Mouse (Mus musculus) ovary, postnatal 10 days (tissue): ENCODE results near the gene Gak.
"Not testable (repeated sequence)": the region's sequence is repeated elsewhere in the genome, so short reads cannot be mapped to it uniquely, and the experiment has no call there.

Experiments
- DNase-seq: peaks from one replicate; pipeline ENCODE4 v3.0.0; 2022; ENCODE audit warnings: low spot score

Gak gene

GRCm38 (mm10) chr5:108655891-108656650, 26.5 kb upstream of the Gak start:
- no peak for DNase-seq

- no peak for DNase-seq
Observed at GRCm38 (mm10) chr5:108655381-108655780, 25.8 kb upstream of the Gak start.

GRCm38 (mm10) chr5:108654444-108654990, 25.0 kb upstream of the Gak start:
- DNase-seq, result no peak

GRCm38 (mm10) chr5:108653341-108653740, 23.8 kb upstream of the Gak start:
- DNase-seq, result no peak

GRCm38 (mm10) chr5:108651823-108652222, 22.3 kb upstream of the Gak start:
- no peak for DNase-seq

GRCm38 (mm10) chr5:108651136-108651720, 21.7 kb upstream of the Gak start:
- no peak for DNase-seq

GRCm38 (mm10) chr5:108650341-108650740, 20.8 kb upstream of the Gak start:
- no peak for DNase-seq

- DNase-seq, result no peak
Observed at GRCm38 (mm10) chr5:108648937-108649576, 19.5 kb upstream of the Gak start.

GRCm38 (mm10) chr5:108647820-108648465, 18.4 kb upstream of the Gak start:
- no peak for DNase-seq

GRCm38 (mm10) chr5:108647311-108647710, 17.8 kb upstream of the Gak start:
- DNase-seq, result no peak

GRCm38 (mm10) chr5:108646343-108646660, 16.7 kb upstream of the Gak start:
- no peak for DNase-seq

- DNase-seq, result no peak
Observed at GRCm38 (mm10) chr5:108645651-108646342, 16.2 kb upstream of the Gak start.

GRCm38 (mm10) chr5:108643674-108644073, 14.1 kb upstream of the Gak start:
- DNase-seq, result no peak

- DNase-seq, result no peak
Observed at GRCm38 (mm10) chr5:108636172-108636571, 6.6 kb upstream of the Gak start.

- not testable (repeated sequence) for DNase-seq
Observed at GRCm38 (mm10) chr5:108634088-108634487, 4.5 kb upstream of the Gak start.

- DNase-seq, result no peak
Observed at GRCm38 (mm10) chr5:108633676-108634075, 4.1 kb upstream of the Gak start.

GRCm38 (mm10) chr5:108628891-108629633, 493 bp downstream of the Gak start:
- DNase-seq, result no peak

- DNase-seq, result no peak
Observed at GRCm38 (mm10) chr5:108626050-108626660, 3.4 kb downstream of the Gak start.

- no peak for DNase-seq
Observed at GRCm38 (mm10) chr5:108621870-108622269, 7.7 kb downstream of the Gak start.

- DNase-seq, result no peak
Observed at GRCm38 (mm10) chr5:108610426-108610825, 19.1 kb downstream of the Gak start.

- DNase-seq, result no peak
Observed at GRCm38 (mm10) chr5:108602537-108602936, 27.0 kb downstream of the Gak start.
